Mouse (Mus musculus): ENCODE results near the gene Cutc. TPM values are rescaled to one million over a fixed set of nuclear protein-coding genes. Genes with fewer than 3 reads are reported as not detected.

The Cutc gene
- total RNA-seq, 4 experiments from 2014 or later: 15.2 to 22.9 (median 17.6) TPM

DNA sequence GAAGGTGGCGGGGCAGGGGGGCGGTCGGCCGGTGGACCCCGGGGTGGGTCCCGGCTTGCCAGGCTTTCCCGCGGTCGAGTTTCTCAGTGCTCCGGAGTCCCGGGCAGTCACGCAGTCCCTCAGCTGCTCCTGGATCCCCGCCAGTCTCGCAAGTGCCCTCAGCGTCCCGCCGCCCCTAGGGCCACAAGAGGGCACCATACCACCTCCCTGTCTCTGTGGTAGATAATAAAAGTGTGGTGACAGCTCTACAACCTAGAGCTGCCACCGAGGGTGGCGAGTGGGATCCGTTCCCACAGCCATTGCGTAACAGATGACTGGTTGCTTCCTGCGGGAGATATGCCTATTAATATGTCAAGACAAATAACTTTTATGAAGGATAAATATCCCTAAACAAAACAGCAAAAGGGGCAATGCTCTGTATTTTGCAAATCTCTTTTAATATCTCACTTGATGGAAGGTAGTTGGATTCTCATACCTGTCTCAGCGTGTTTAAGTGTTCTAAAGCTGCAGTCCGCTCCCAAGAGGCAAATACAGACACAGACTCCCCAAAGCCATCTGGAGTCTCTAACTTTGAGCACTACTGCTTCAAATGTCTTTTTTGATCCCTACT, 535 bp downstream of the Cutc start:
- DNase-seq (ENCODE audit: low spot score in 2 of 2): peak; percentile 87 to 92

DNA sequence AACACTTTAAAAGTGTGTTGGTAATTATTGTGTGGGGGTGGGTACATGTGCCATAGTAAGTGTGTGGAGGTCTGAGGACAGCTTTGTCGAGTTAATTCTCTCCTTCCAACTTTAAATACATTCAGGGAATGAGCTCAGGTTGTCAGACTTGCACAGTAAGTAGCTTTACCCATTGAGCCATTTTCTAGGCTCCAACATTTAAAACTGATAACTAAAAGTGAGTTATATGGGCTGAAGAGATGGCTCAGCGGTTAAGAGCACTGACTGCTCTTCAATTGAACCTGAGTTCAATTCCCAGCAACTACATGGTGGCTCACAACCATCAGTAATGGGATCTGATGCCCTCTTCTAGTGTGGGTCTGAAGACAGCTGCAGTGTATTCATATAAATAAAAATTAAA, 1.4 kb downstream of the Cutc start:
- no peak for DNase-seq (ENCODE audit: low spot score in 2 of 2)

DNA sequence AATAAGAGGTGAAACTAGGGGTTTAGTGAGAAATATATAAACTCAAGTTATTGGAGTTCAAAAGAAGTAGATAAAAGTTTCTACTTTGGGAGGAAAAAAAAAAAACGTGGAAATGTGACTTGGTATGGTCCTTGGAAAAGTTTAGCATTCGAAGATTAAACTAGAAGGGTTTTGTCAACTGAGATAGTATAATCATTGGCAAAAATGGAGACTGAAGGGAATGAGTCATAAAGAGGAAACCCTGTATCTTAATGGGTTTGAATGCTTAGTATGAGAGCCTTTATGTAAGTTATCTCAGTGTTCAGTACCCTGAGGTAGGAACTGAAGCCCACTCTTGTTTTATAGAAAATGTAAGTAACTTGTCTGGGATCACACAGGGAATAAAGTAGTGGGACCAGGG, 2.1 kb downstream of the Cutc start:
- DNase-seq (ENCODE audit: low spot score in 2 of 2): no peak

DNA sequence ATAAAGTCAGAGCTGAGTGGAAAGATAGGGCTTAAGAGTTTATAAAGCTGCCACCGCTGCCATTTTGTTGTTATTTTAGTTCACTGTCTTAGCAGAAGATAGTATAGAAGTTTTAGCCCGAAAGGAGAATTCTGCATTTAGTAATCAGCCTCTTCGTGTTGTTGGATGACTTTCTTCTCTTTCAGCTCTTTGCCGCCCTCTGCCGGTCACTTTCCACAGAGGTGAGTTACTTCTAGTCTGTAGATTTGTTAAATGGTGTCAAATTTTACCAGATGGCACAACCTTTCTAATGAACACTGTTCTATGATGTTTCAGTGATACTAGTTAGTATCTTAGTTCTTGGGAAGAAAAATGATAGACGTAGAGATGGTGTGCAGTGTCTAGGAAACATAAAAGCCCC, 7.7 kb downstream of the Cutc start:
- DNase-seq (ENCODE audit: low spot score in 2 of 2): peak; percentile 41 to 54

DNA sequence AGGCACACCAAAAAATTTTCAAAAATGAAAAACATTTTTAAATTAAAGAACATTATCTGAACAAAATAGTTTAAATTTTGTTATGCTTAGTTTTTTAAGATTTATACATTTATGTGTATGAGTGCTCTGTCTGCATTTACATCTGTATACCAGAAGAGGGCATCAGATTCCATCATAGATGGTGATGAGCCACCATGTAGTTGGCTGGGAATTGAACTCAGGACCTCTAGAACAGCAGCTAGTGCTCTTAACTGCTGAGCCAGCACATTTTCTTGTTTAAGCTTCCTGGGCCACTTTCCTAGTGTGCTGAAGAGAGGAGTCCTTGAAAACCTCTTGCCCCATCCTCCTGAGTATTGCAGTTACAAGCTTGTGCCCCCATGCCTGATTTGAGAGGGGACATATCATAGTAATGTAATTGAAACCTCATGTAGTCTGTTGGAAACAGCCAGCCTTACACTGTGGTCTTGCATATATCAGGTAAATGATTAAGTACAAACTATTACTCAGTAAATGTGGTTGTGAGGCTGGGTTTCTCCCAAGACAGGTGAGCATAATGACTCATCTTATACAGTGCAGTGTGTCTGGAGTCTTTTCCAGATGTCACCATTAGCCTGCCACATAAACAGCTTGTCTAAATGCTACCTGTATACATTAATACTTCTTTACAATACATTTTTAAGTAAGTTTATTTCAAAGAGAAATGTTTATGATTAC, 8.9 kb downstream of the Cutc start:
- no peak for DNase-seq (ENCODE audit: low spot score in 2 of 2)

DNA sequence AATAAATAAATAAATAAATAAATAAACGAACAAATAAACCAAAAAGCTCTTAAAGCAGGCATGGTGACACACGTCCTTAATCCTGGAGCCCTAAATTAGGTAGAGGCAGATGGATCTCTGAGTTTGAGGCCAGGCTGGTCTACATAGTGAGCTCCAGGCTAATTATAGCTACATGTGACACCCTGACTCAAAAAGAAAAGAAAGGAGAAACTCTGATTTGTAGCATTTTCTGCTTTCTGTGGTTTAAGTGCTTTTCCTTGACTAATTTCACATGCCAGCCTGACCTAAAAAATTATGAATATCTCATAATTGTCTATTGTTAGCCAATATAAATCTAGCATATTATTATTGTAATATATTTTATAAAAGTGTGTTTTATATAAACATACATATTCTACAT, 9.6 kb downstream of the Cutc start:
- DNase-seq (ENCODE audit: low spot score in 2 of 2): no peak

DNA sequence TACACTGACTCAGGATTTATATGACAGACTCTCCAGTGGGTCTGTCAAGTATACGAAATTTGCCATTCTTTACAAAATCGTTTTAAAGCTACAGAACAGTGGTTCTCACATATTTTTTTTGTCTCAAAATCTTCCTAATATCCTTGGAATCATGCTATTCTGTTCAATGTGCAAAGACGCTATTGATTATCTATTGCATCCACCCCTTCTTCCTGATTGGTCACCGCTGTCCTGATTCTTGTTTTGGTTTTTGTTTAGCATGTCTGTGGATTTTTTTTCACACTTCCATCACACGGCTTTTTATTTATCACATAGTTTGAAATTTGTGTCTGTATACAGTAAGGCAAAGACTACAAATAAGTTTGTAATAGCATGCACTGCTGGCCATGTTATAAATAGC, 13.7 kb downstream of the Cutc start:
- no peak for DNase-seq (ENCODE audit: low spot score in 2 of 2)

DNA sequence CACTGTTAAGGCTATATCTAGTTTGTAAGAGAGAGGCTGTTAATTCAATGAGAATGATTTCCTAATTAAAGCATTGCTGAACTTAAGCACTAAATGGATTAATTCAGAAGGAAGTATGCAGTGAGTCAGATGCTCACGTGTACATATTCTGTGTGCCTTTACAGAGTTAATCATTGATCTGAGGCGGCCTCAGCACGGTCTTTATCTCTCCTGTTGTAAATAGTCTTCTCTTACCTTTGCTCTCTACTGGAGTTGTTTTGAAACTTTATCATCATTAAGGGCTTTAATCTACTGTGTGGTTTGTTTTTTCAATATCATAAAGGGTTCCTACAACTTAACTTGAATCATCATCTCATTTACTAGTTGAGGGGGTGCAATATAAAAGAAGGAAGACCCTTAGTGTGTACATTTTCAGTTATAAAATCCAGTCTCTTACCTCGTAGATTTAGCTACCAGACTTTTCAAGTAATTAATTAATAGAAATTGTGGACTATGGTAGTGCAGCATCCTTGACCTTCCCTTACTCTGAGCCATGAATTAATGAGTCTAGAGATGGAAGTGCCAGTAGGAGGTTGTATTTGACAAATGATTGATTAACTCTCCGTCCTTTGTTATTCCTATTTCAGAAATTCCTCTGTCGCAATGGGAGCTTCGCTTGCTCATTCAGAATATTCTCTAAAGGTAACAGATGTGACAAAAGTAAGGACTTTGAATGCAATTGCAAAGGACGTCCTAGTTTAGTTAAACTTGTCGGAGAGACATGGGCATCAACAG, 14.9 kb downstream of the Cutc start:
- DNase-seq (ENCODE audit: low spot score in 2 of 2): no peak

DNA sequence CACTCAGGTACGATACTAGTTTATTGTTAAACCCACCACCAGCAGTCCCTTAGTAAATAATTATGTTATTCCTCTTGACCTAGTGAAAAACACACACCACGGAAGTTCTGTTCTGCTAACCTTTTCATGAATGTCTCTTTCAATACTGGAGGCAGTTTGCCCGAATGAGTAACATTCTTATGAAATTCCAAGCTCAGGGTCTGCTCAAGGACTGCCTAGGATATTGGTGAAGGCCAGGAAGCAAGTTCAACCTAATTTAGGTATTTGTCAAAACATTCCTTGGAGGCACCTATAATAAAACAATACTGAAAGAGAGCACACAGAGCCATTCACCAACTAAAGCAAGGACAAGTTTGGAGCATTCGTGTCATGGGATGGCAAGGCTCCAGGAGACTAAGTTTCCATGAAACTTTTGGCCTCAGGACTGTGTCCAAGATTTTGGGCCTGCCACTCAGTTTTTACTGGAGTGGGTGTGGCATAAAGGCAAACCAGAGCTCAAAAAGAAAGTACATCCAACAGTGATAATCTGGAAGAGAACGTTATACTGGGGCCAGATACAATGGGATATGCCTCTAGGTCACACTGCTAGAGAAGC, 16.7 kb downstream of the Cutc start:
- DNase-seq (ENCODE audit: low spot score in 2 of 2): no peak

DNA sequence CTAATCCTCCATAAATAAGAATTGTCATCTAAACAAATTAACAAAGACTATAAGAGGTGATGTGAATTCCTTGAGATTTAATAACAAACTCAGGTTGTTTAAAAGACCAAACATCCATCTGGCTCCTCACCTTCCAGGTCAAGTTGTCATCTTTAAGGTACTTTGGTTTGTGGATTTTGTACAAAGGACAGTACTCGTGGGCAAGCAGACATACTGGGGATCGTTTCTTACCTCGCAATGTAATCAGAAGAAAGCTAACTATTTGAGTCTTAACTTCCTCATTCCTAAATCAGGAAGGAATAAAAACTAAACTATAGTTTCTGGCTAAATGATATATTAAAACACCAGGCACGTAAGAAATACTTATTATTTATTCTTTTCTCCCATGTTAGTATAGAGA, 17.8 kb downstream of the Cutc start:
- no peak for DNase-seq (ENCODE audit: low spot score in 2 of 2)

DNA sequence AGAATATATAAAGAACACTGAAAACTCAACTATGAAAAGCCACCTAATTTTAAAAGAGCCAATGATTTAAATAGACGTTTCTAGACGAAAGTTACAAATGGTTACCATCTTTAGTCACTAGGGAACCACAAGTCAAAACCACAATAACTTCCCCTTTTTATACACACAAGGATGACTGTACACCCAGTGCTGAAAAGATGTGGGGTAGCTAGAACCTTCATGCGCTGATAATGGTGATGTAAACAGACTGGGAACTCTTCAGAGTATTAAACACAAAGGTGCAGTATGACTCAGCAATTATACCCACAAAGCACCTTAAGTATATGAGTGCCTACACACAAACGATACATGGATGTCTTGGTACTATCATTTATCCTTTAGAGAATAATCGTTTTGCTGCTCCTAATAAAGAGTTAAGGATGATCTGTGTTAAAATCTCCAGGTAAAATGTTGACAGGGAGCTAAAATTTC, 18.7 kb downstream of the Cutc start:
- no peak for DNase-seq (ENCODE audit: low spot score in 2 of 2)

DNA sequence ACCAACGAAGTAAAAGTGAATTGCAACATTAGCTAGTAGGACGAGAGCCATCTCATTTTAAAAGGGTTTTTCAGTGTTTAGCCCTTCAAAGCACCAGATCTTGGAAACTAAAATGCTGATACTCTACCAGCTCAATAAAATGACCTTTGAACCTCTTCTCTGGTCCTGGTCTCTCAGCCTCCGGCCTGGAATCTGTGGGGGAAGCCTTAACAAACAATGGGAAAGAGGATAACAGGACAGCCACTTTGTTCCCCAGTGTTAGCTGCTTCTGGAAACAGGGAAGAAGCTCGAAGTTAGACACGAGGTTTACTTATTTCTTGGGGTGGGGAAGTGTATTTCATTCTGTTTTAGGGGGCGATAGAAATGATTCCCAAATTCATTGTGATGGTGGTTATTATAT, 19.5 kb downstream of the Cutc start:
- DNase-seq (ENCODE audit: low spot score in 2 of 2): no peak

DNA sequence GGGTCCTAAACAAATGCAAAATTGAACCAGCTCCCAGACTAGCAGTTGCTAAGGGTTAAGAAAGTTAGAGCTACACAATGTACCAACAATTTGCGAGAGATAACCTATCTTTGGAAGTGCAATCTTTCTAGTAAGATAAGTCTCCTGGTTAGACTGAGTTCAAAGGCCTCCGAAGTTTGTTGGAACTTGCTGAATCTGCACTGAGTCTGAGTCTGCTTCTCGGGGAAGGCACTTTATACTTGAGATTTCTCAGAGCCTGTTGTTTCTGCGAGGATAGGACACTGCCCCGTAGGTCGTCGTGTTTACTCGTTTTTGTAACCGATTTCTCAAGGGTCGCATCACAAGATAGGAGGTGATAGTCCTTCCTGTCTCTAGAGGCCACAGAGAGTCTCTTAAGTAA, 22.6 kb downstream of the Cutc start:
- no peak for DNase-seq (ENCODE audit: low spot score in 2 of 2)

DNA sequence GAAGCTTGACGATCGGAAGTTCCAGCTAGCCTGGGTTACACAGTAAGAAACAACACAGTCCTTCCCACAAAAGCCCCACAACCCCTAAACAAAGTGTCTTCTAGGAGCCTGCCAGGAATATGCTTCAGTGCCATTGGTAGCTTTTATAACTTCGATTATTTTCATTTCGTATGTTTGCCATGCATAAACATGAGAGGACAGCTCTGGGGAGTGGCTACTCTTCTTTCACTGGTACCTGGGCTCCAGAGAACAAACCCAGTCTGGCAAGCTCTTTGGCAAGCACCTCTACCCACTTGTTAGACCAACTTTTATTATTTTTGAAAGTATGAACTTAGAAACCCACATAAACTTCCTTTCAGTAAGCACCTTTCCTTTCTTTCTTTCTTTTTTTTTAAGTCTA, 23.8 kb downstream of the Cutc start:
- DNase-seq (ENCODE audit: low spot score in 2 of 2): no peak

DNA sequence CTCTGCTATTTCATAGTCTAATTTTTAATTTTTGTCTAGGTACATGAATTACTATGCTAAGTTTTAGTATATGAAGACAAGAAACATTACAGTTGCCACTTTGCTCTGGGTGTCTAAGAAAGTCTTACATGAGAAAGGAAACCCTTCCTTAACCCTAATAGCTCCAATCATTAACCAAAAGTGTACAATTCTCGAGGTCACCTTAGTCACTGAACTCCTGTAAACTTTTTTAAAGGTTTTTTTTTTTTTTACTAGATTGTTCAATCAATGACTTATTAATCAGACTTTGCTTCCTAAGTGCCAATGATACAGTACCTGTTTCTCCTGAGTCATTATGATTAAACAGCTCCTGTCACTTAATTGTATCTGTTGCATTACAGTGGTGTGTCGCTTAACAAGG, 24.5 kb downstream of the Cutc start:
- DNase-seq (ENCODE audit: low spot score in 2 of 2): no peak

DNA sequence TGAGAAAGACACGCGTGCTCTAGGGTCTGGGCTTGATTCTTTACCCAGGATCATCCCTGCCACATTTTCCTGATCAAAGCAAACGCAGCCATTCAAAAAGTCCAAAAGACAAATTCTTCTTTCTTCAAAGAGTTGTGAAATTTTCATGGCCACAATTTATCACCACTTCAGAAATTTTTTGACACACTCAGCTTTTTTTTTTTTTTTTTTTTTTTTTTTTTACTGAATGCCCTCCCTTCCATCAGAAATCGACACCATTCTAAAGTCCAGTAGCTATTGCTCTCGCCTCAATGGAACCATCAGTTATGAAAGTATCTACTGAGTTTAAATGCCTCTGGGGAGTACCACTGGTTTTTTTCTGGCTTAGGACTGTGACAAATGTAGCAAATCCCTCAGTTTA, 27.6 kb downstream of the Cutc start:
- no peak for DNase-seq (ENCODE audit: low spot score in 2 of 2)

DNA sequence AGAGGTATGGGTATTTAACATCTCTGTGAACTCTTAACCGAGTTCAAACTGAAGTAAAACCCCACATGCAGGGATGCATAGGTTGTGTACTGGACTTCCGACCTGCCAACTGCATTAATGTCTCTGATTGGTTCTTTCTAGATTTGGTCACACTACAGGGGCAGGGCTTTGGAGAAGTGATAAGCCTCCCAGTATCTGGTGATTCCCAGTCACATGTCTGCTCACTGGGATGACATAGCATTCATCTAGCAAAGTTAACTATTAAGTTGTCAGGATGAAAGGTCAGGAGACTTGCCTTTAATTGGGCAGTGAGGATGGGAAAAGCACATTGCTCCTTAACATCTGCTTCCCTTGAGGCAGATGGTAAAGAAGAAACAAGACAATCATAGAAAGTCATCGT, 29.2 kb downstream of the Cutc start, which contains the start of gene Abcc2:
TSS of gene Abcc2 (plus strand) at position 213 of the 400 bp plus-strand sequence.
- no peak for DNase-seq (ENCODE audit: low spot score in 2 of 2)

DNA sequence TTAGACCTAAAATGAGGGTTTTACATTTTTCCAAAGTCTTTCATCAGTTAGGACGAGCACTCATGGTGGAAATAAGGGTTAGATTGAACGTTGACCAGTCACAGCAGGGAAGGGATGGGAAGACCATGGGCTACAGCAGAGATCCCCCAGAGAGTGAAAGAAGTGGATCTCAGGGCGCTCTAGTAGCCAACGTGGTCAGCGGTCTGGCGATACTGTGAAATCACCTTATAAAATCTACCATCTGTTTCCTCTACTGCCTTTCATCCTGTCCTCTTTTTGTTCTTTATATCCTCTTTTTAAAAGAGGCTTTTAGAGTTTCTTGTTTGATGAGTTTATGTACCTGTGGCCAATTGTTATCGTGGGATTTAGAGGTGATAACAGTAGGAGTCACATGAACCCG, 32.0 kb downstream of the Cutc start:
- DNase-seq (ENCODE audit: low spot score in 2 of 2): no peak

DNA sequence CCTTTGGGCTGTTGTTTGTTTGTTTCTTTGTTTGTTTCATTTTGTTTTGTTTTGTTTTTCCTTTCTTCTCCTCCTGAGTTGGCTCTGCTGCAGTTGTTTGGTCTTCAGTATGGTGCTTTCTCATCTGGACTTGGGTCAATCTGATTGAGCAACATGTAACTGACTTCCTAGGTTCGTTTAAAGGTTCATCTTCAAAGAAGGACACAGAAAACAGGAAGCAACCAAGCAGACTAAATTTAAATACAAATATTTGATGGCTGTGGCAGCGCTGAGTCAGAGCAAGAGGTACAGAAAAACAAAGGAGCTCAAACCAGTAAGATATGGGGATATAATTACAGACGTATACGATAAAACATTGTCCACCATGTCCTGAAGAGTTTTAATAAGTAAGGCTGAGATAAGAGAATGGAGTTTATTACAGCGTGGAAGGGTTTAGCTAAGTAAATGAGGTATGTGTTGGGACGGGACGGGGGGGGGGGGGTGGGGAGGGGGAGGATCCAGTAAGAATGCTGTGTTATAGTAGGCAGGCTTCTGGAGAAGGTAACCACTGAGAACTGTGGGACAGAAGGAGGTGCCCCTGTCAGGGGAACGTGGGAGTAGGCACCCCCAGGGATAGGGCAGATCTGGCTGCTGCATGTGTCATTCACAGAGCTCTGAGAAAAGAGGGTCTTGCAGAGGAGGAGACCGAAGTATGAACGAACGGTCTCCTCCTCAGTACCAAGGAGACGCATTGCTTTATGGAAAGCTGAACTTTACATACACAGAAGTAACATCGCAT, 33.6 kb downstream of the Cutc start:
- no peak for DNase-seq (ENCODE audit: low spot score in 2 of 2)

DNA sequence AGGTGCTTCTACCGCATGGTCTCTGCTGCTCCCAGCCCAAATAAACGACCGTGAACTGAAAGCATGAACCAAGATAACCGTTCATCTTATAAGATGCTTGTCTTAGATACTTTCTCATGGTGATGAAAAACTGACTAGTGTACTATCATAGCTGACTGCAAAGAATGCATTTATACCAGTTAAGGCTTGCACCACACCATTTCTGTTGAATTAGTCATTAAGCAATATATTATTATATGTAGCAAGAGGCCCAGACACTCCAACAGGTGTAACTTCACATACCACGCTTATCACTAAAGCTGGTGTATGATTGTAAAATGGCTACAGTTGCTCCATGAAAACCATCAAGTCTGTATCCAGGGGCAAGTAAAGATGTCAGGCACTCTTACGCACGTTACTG, 37.0 kb downstream of the Cutc start:
- DNase-seq (ENCODE audit: low spot score in 2 of 2): no peak

DNA sequence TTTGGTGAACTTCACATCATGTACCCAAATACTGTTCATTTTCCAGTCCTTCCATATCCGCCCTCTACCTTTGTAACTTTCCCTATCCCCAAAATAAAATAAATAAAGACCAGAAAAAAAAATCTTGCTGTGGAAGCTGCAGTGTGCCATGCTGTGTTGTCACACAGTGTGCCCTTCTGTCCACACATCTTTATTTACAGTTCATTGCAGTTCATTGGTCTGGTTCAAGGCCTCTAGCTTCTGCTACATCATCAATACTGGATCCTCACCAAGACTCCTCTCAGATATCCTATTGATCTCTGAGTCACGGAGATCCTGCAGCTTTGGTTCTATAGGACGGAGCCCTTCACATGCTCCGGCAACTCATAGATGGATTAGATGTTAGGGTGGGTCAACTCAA, 39.7 kb downstream of the Cutc start:
- no peak for DNase-seq (ENCODE audit: low spot score in 2 of 2)
